Mouse (Mus musculus): ENCODE results near the gene Mrln.
"Not testable (repeated sequence)": the region's sequence is repeated elsewhere in the genome, so short reads cannot be mapped to it uniquely, and the experiment has no call there.

Gene Mrln

DNA sequence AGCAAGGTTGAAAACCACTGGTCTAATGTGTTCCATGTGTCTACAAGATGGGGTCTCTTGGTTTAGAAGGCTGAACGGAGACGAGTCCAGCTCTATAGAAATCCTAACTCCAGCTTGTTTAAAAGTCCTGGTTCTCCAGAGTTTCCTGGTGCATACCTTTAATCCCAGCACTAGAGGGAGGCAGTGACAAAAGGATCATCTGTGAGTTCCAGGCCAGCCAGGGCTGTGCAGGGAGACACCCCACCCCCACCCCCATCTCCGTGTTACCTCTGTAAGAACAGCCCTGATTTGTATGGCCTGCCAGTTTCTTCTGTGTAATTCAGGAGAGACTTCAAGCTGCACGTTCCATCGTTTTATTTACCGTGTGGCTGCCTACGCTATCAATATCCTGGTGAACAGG lies 8.7 kb upstream of the Mrln start:
- DNase-seq (ENCODE audit: low spot score), result no peak

DNA sequence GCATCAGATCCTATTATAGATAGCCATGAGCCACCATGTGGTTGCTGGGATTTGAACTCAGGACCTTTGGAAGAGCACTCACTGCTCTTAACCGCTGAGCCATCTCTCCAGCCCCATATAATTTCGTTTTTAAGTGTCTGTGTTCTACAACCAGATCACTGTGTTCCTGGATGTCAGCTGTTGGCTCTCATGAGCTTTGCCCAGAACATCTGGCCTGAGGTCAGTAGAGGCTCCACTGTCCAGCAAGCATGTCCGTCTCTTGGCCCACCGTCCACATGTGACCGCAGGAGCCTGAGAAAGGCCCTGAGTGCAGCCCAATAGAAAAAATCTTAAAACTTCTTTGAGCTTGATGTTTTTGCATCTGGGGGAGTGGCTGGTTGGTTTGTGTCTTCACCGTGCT lies 7.8 kb upstream of the Mrln start:
- DNase-seq (ENCODE audit: low spot score), result no peak

DNA sequence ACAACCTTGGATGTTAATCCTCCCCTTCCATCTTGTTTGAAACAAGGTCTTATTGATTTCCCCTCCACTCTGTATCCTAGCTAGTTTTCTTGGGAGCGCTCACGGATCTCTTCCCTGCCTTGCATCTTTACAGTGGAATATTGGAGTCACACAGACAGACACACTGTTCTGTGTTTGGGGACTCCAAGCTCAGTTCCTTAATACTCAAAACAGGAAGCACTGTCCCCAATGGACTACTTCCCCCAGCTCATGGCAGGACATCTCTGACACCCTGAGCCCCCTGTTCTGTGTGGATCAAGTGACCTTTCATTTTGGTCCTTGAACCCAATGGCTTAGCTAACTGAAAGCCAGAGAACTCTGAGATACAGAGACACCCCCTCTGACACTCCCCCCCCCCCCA lies 6.9 kb upstream of the Mrln start:
- no peak for DNase-seq (ENCODE audit: low spot score)

DNA sequence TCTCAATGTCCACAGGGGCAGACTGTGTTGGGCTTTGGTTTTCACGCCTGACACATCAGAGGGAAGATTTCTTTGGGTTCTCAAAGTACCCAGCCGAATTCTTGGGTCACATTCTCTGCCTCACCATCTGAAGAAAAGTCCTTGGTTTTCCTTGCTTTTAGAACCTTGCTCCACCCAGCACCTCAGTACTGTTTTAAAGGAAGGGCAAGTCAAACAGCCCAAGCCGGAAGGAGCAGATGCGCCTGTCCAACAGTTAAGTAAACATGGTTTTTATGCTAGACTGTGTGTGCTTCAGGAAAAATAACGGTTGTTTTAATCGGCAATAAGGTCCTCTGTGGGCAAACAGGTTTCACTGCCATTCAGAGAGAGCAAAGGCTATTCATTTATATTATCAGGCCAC lies 6.5 kb upstream of the Mrln start:
- DNase-seq (ENCODE audit: low spot score), result no peak

DNA sequence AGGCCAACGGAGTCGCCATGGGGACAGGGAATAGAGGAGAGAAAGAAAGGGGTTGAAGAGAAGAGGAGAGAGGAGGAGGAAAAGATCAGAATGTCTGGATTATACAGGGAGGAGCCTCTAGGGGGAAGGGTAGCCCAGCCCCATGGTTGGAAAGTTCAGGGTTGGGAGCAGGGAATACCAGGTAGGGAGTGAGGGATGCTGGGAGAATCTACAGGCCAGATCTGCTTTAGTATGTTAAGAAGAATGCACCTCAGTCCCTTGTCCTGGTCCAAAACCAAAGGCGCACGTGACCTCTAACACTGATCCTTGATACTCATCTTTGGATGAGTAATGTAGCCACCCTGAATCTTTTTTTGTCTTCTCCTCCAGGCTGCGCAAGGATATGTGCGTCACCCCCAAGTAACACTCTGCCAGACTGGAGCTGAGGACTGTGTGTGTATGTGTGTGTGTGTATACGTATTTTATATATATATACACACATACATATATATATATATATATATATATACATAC lies 5.5 kb upstream of the Mrln start:
- no peak for DNase-seq (ENCODE audit: low spot score)

DNA sequence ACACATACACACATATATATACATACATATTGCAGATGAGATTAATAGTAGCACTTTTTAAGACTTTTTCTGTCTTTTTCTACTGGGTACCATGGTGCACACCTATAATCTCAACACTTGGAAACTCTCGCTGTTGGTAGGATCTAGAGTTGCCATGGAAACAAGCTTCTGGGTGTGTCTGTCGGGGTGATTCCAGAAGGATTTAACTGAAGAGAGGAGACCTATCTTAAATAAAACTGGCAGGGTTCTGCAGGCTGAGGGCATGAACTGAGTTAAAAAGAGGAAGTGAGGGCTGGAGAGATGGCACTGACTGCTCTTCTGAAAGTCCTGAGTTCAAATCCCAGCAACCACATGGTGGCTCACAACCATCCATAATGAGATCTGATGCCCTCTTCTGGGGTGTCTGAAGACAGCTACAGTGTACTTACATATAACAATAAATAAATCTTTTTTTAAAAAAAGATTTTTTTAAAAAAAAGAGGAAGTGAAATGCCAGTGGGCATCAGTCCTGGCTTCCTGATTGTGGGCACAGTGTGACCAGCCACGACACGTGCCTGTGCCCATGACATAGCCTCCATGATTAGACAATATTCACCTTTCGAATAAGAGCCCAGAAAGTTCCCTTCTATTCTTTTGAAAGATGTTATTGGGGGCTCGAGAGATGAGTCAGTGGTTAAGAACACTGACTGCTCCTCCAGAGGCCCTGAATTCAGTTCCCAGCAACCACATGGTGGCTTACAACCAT lies 4.8 kb upstream of the Mrln start:
- no peak for DNase-seq (ENCODE audit: low spot score)

DNA sequence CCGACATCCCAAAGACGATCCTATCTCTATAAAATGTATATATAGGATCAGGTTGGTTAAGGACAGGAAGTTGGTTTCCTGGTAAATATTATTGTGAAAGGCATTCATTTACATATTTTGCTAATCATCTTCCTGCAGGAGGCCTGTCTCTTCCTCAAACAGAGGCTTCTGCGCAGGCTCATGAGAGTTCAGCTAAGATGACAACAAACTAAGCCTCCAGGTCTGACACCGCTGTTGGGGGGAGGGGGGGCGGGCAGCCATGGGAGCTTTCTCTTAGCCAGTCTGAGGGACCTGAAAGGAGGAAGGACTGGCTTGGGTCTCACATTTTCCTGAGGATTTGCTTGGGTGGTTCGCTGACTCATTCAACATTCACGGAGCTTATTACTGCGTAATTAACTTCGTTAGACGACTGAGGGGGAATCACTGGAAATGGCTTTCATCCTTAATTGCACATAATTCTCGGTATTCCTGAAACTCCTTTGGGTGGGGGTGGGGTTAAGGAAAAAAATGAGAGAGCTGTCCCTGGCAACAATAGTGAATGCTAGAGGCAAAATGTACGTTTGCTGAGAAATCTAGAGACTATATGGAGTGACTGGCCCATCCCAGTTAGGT lies 3.5 kb upstream of the Mrln start:
- DNase-seq (ENCODE audit: low spot score), result no peak

DNA sequence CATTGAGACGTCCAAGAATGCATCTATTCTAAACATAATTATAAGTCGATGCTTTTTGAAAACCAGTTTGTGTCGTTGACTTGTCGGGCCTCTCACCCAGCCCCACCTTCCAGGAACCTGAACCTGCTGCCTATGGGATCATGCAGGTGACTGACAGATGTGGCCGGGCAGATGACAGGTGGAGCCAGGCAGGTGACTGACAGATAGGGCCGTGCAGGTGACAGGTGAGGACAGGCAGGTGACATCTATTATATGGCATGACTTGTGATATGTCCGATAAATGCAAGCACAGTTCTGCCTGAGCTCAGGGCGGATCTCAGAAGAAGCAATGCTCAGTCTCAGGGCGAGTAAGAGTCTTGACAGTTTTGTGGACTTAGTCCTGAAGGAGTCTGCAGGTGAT lies 6.8 kb downstream of the Mrln start:
- DNase-seq (ENCODE audit: low spot score), result no peak

DNA sequence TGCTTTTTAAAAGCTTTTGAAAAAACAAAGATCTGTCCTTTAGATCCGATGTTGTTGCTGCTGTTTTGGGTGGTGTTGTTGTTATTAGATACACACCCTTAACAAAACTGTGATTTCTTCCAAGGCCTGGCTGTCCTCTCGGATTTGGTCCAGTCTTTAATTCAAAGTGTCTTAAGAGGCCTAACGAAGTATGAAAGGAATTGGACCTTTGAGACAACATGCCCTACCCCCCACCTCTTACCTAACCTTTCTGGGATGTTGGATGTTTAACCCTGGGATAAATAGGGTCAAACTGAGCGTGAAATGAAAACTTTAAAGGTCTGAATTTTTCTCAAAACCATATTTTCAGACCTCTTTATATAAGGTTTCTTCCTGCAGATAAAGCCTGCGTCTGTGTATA lies 16.5 kb downstream of the Mrln start:
- DNase-seq (ENCODE audit: low spot score), result no peak

DNA sequence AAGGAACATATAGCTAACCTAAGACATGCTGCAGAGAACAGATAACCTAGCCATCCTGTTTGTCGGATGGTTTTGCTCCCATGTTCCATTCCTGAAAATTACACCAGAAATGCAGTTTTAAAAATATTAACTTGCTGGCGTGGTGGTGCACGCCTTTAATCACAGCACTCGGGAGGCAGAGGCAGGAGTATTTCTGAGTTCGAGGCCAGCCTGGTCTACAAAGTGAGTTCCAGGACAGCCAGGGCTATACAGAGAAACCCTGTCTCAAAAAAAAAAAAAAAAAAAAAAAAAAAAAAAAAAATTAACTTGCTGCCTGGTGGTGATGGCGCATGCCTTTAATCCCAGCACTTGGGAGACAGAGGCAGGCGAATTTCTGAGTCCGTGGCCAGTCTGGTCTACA lies 17.8 kb downstream of the Mrln start:
- not testable (repeated sequence) for DNase-seq (ENCODE audit: low spot score)

DNA sequence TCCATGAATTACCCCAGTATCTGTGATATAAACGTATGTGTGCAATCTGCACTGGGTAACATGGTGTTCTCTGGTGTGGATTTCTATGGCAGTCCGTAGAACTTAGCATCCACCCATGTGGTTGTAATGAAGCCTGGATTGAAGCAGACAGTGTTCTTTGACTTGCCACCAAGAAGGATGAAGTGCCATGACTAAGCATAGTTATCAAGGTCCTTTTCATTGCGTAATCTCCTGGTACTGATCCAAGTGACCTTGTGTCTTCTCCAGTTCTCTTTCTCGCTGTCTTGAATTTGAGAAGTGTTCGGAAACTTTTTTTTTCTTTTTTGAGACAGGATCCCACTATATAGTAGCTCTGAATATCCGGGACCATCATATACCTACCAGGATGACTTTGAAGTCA lies 20.1 kb downstream of the Mrln start:
- DNase-seq (ENCODE audit: low spot score), result peak; percentile 48

DNA sequence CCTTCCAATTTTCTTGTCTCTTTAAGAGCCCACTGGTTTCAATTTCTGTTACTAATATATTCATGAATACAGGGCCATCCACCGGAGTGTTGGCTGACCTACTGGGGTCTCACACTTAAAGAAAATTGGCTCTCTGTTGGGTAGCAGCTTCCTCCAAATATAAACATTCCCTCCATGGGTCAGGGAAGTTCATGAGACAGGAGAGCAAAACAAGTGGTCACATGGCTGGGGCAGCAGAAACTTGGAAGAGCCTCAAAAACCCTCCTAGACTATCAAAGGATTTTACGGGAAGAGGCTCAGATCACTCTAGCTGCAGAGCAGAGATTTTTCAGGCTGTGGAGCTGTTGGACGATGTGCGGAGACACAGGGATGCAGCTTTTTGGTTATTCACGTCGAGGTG lies 21.3 kb downstream of the Mrln start:
- DNase-seq (ENCODE audit: low spot score), result peak; percentile 36

DNA sequence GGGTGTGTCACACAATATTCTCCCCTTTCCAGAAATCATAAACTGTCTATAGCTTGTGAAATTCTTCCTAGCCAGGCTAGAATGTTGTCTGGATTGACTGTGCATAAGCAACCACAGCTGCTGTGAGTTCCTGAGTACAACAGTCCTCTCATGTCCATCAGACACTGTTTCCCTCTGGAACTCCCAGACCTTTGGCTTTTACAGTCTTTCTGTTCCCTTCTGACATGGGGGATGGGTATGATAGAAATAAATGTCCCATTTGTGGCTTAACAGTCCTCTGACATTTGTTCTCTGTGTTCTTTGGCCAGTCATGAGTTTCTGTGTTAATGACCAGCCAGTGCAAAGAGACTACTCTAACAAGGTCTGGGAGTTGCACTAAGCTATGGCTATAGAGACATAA lies 22.1 kb downstream of the Mrln start:
- no peak for DNase-seq (ENCODE audit: low spot score)

DNA sequence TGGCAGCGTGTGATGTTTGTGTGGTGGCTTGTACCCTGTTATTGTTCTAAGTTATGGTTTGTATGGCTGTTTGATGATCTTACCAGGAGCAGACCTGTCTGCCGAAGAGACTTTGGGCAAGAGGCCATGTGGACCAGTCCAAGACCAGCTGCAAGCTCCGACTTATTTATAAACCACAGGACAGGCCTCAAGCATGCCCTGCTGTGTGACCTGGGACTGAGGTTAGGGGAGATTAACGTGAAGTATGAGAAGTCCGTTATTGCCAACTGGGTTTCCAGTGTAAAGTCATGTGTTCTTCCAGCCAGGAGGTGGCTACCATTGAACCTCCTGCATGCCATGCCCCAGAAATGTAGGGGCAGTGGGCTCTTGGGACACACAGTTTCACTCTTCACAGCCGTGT lies 25.9 kb downstream of the Mrln start:
- DNase-seq (ENCODE audit: low spot score), result no peak

DNA sequence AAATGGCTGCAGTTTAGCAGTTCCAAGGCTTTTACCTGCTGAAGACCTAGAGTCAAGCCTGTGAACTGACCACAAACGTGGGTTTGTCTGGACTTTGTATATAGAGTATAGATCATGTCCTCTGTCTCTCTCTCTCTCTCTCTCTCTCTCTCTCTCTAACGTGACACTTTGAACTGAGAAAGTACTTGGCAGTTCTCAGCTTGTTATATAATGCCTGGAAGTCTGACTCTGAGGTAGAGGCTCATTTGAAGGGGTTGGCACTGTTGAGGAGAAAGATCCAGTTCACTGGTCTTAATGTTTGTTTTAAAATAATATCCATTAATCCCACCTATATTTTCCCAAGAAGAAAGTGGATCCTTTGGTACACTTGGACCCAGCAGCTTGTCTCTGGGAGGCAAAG lies 33.5 kb downstream of the Mrln start:
- DNase-seq (ENCODE audit: low spot score), result no peak

DNA sequence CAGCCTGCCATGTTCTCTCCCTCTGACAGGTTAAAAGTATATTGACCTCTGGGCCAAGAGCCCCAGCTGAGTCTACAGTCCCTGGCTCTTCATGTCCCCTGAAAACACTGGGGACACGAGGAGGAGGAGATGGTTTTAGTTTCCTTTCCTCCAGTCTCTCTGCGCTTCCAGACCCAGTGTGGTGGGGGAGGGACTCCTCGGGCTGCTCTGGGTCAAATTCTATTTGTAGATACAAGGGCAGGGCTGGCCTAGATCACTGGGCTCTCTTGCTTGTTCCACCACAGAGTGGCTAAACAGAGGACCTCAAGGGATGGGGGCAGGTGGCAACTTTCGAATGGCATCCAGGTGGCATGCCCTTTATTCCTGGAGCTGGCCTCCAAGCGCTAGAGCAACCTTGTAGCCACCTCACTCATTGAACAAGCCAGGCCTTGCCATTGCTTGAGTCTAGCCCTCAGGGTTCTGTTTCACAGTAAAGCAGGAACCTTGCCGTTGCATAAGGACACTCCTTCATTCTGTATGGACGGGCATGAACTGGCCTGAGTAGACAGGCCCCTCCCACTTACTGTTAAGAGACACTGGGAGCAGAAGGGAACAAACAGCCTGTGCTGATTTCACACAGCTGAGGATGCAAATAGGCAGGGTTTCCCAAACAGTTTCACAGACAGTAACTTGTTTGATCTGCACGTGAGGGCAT lies 38.4 kb downstream of the Mrln start:
- DNase-seq (ENCODE audit: low spot score), result no peak

DNA sequence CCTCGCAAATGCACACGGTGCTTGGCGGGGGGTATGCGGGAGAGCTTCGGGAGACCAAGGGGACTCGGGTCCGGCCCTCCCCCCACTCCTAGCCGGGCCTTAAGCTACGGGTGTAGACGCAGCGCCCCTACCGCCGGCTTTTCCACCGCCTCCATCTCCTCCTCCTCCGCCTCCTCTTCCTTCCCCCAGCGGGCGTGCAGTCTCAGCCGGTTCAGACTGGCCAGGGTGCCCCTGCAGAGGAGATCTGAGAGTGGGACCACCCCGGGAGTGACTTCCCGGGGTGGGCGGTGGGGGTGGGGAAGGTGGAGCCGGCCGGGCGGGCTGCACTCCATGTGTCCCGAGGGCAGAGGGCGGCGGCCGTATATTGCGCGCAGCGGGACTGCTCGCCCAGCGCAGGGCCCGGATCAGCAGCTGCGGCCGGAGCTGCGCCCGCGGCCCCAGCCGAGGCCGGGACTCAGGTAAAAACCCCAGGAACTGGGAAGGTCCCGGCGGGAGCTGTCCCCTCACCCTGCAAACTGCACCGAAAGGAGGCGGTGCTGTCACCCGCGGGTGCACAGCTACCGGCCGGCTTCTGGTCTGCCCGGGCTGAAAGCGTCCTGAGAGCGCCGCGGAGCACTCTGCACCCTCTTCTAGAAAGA lies 40.6 kb downstream of the Mrln start, which contains the start of gene Slc16a9:
Slc16a9 (plus strand) TSS at position 180 of the 638 bp plus-strand sequence.
- peak; percentile 51 for DNase-seq (ENCODE audit: low spot score)

DNA sequence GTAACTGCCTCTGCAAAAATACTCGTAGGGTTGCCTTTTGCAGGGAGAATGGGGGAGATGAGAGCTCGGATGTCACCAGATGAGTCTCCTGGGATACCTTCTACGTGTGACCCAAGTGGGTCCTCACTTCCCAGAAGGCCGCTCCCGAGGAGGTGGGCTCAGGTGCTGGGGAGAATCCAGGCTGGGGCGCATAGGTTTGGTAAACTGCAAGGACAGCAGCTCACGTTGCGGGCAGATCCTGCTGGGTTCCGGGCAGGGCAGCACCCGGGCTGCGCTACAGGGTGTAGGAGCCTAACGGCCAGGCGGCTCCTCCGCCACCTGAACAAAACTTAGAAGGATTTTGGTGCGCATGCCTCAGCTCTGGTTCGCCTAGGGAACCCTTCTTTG lies 41.1 kb downstream of the Mrln start:
- no peak for DNase-seq (ENCODE audit: low spot score)

DNA sequence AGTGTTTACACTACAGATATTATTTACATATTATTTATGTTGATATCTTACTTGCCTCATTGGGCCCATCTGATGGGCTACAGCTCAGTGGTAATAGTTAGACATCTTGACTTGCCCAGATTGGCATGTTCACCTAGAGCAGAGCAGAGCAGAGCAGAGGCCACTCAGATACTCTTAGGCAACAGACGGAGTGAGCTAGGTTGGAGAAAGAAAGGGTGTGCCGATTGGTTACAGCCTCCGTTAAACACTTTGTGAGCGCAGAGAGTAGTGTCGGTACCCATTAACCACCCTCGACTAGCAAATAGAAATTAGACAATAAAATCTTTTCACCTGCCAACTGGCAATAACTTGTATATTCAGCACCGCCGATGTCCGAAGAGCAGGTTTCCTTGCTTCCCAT lies 41.6 kb downstream of the Mrln start:
- DNase-seq (ENCODE audit: low spot score), result no peak

DNA sequence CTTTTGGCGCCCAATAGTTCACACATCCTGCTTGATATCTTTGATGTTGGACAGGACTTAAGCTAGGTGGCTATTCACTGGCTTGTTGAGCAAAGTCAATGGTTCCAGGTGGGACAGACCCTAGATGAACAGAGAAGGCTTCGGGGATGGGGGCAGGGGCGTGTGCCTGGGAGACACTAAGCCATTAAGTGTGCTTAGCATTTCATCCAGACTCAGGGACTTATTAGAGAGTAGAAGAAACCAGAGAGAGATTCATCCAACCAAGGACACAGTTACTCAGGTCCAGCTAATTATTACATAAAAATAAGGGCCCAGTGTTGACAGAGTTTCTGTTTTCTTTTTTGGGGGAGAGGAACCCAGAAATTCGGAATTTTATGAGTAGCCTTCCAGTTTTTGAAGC lies 45.9 kb downstream of the Mrln start:
- DNase-seq (ENCODE audit: low spot score), result no peak

DNA sequence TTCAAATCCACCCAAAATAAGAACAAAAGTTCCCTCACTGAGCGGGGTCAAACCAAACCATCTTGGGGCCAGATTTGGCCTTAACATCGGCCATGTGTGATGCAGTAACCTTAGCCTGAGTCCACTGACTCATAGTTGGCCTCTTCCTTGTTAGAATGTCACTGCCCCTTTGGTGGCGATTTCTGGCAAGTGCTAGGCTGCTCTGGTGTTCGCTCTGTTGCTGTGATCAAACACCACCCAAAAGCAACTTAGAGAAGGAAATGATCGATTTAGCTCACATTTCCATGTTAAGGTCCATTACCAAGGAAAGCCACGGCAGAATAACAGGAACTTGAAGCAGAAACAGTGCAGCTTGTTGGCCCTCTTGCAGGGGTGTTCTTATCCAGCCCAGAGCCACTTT lies 46.3 kb downstream of the Mrln start:
- no peak for DNase-seq (ENCODE audit: low spot score)

DNA sequence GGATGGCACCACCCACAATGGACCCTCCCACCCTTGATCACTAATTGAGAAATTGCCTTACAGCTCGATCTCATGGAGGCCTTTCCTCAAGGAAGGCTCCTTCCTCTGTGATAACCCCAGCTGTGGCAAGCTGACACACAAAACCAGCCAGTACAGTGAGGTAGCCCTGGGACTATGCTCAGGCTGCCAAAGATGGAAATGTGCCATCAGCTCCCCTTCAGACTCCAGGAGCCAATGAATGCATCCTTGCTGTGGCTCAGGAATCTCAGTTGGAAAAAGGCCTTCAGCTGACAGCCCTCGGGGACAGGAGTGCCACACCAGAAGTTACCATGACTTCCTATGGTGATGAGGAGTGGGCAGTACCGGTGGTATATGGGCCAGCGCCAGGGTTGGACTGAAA lies 50.2 kb downstream of the Mrln start:
- DNase-seq (ENCODE audit: low spot score), result no peak

All from ovary, adult 18-20 months (tissue).